Mouse (Mus musculus): ENCODE measurements around the gene Mxd3.

- TF ChIP-seq TCF12 (IDR thresholded peaks at IDR 0.05; ENCODE audit: low read depth, low read length) (no peak), NRF1 (IDR thresholded peaks at IDR 0.05; ENCODE audit: low read depth, low read length) (no peak), MAX (IDR thresholded peaks at IDR 0.05; ENCODE audit: low read length) (no peak), RAD21 (IDR thresholded peaks at IDR 0.05; ENCODE audit: low read depth, low read length) (no peak)
Measured at GRCm38 (mm10) chr13:55325596-55325995, 4.0 kb downstream of the Mxd3 start.
